Mouse (Mus musculus) stomach, postnatal 0 days (tissue): ENCODE results near the gene Smyd2. TPM values are rescaled to one million over a fixed set of nuclear protein-coding genes. Genes with fewer than 3 reads are reported as not detected.

Source experiments
- ATAC-seq: fragments of 200-750 bp; cut with Nextera tagmentation; 2 replicates; pipeline ENCODE4 v1.8.0; 2017; ENCODE audit not compliant: low FRiP score, low TSS enrichment
- DNase-seq: peaks from one replicate; pipeline ENCODE4 v3.0.0-alpha.2; 2016; ENCODE audit warnings: low spot score
- H3K27ac ChIP-seq: fragments of 300-500 bp; sonication (generic); replicated peaks from 2 replicates; pipeline ENCODE4 v1.5.1; 2014; ENCODE audit warnings: mild to moderate bottlenecking, control low read depth
- H3K27me3 ChIP-seq: fragments of 300-500 bp; sonication (generic); 2 replicates; pipeline ENCODE4 v1.6.1; 2014; ENCODE audit warnings: low read length; ENCODE audit not compliant: control insufficient read depth, insufficient read depth
- H3K36me3 ChIP-seq: fragments of 300-500 bp; sonication (generic); 2 replicates; pipeline ENCODE4 v1.6.1; 2014; ENCODE audit warnings: low read length, mixed read lengths; ENCODE audit not compliant: control insufficient read depth, insufficient read depth
- H3K4me1 ChIP-seq: fragments of 300-500 bp; sonication (generic); replicated peaks from 2 replicates; pipeline ENCODE4 v1.6.1; 2014; ENCODE audit warnings: antibody characterized with exemption; ENCODE audit not compliant: control insufficient read depth, insufficient read depth
- H3K4me2 ChIP-seq: fragments of 300-500 bp; sonication (generic); replicated peaks from 2 replicates; pipeline ENCODE4 v1.6.1; 2014; ENCODE audit warnings: low read depth, mild to moderate bottlenecking, control low read depth, moderate library complexity
- H3K4me3 ChIP-seq: fragments of 300-500 bp; sonication (generic); 2 replicates; pipeline ENCODE4 v1.5.1; 2014; ENCODE audit warnings: low read depth, low read length, control low read depth
- H3K9ac ChIP-seq: fragments of 300-500 bp; sonication (generic); 2 replicates; pipeline ENCODE4 v1.6.1; 2014; ENCODE audit warnings: mild to moderate bottlenecking, low read length, control low read depth, mixed read lengths
- H3K9me3 ChIP-seq: fragments of 300-500 bp; sonication (generic); 2 replicates; pipeline ENCODE4 v1.6.1; 2016; ENCODE audit warnings: low read length; ENCODE audit not compliant: control insufficient read depth
- CTCF ChIP-seq: IDR thresholded peaks from 2 replicates; pipeline ENCODE4 v1.5.1; 2016; ENCODE audit warnings: antibody characterized with exemption, low read depth, mild to moderate bottlenecking, moderate library complexity
- EP300 ChIP-seq: optimal IDR thresholded peaks from 2 replicates; pipeline ENCODE3; 2016; ENCODE audit warnings: antibody characterized with exemption
- WGBS: fragments of 180-500 bp; shearing (Covaris S2); extraction: QIAGEN DNeasy Blood & Tissue Kit; methylation state at CpG from one replicate; pipeline ENCODE4 v1.1.7; 2014; 5-methylcytosine and 5-hydroxymethylcytosine counted together
- polyA plus RNA-seq: library from polyadenylated mRNA; unstranded; fragments of >200 nt; fragmentation: Nextera tagmentation; extraction: Ambion mirVana; gene quantifications from 2 replicates; pipeline ENCODE4 v1.2.1, GENCODE M21; 2015

Gene Smyd2
- polyA plus RNA-seq, result 59.0 and 61.7 TPM in 2 replicates

DNA sequence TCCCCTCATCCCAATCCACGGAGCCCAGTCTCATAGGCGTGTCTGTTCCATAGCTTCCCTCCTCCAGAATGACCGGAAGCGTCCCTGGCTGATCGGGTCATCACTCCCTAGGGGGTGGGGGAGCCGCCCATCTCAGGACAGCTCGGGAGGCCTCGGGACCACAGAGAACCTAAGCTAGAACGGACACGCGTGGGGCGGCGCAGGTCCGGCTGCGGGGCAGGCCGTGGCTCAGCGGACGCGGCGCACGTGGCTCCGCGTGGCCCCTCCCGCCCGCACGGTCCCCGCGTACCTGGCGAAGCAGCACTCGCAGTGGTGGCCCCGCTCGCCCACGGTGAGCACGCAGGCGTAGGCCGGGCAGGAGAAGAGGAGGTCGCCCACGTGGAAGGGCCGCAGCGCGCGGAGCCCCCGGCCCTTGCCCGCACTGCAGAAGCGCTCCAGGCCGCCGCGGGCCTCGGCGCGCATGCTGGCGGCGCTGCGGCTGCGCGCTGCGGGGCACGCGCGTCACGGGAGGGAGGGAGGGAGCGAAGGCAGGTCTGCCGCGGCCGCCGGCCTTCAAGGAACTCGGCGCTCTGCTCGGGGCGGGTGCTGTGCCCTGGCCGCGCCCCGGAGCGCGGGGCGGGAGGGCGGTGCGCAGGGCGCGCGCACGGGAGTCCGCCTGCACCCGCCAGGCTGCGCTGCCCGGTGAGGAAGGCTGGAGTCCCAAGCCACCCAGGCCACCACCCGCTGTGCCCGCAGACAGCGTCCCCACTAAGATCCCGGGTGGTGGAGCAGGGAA lies at the start of gene Smyd2:
Gene Smyd2 (minus strand): TSS at position 546 of the 775 bp plus-strand sequence.
- no peak for TF ChIP-seq EP300
- peak; percentile 39; the same call in 1 of the 2 replicates for TF ChIP-seq CTCF
- no peaks in the 10 kb centered on the region for H3K9me3 ChIP-seq
- peak within 1 kb of the TSS; percentile 76 for H3K9ac ChIP-seq
- DNase-seq, result peak; percentile 91
- no peaks in the 10 kb centered on the region; the same call in 1 of the 2 replicates for H3K4me1 ChIP-seq
- no peaks in the 10 kb centered on the region for H3K36me3 ChIP-seq
- peak within 1 kb of the TSS; percentile 81 for H3K4me3 ChIP-seq
- ATAC-seq, result peak; percentile 97
- peak within 1 kb of the TSS; percentile 95 for H3K4me2 ChIP-seq
- peak within 1 kb of the TSS; percentile 78 for H3K27ac ChIP-seq
- no peaks in the 10 kb centered on the region for H3K27me3 ChIP-seq
- under 1% methylated on average over 62 of the region's 90 CpGs for WGBS

GRCm38 (mm10) chr1:189970381-189970780 lies 48.2 kb upstream of the Smyd2 start:
- WGBS, result 86% methylated on average over 8 of the region's 8 CpGs
- ATAC-seq (no peak), DNase-seq (no peak)
- H3K4me1 ChIP-seq, result 0 out of 2 replicates have a peak, but pooled peaks cover 2% of the 10 kb centered on the region
- TF ChIP-seq CTCF (no peak), EP300 (no peak)
- no peaks in the 10 kb centered on the region for H3K9me3 ChIP-seq
- no peak overlapping the region for H3K27ac ChIP-seq
- H3K27me3 ChIP-seq, result no peaks in the 10 kb centered on the region
- no peak overlapping the region for H3K9ac ChIP-seq
- H3K36me3 ChIP-seq, result no peaks in the 10 kb centered on the region
- H3K4me3 ChIP-seq, result no peak overlapping the region
- H3K4me2 ChIP-seq, result no peak overlapping the region

DNA sequence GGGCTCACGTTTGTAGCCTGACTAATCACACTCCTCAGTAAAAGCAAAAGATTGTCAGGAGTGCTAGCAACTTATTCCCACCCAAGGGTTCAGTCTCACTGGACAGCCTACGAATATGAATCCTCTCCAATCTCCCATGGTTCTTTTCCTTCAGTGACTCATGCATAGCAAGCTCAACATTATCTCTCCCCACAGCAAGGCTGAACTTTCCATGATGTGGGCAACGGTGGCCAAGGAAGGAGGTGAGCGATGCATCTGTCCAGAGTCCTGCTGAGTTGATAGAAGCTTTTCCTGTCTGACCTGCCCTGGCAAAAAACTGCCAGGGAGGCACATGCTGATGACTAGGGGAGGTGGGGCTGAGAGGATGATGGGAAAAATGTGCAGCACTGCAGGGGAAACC lies 45.9 kb upstream of the Smyd2 start:
- no peak overlapping the region for H3K27ac ChIP-seq
- ATAC-seq (no peak), DNase-seq (no peak)
- no peaks in the 10 kb centered on the region for H3K36me3 ChIP-seq
- no peak overlapping the region for H3K4me3 ChIP-seq
- H3K9me3 ChIP-seq, result no peaks in the 10 kb centered on the region
- H3K4me2 ChIP-seq, result no peak overlapping the region
- no peak for TF ChIP-seq EP300
- no peak for TF ChIP-seq CTCF
- H3K27me3 ChIP-seq, result no peaks in the 10 kb centered on the region
- H3K4me1 ChIP-seq, result 0 out of 2 replicates have a peak, but pooled peaks cover 2% of the 10 kb centered on the region
- WGBS, result 60% methylated on average over 4 of the region's 4 CpGs
- H3K9ac ChIP-seq, result no peak overlapping the region

DNA sequence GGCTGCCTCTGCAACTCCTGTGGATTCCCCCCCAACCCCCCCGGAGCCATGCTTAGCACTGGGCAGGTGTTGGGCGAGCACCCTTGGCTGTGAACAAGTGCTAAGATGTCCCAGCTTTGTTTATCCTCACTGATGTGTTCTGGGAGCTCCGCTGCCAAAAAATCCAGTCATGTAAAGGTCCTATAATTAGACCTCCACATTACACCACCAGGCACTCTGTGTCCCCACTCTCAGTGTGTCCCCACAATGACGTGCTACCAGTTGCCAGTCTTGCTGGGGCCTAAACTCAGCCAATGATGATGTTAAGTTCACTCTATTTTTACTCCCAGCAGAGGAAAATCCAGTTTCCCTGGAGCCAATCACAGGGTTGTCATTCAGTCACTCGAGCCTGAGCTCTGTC lies 38.3 kb upstream of the Smyd2 start:
- DNase-seq (no peak), ATAC-seq (no peak)
- H3K27me3 ChIP-seq, result no peaks in the 10 kb centered on the region
- H3K9ac ChIP-seq, result no peak overlapping the region
- no peak overlapping the region for H3K4me3 ChIP-seq
- no peaks in the 10 kb centered on the region for H3K9me3 ChIP-seq
- 45% methylated on average over 5 of the region's 5 CpGs for WGBS
- H3K4me1 ChIP-seq, result no peaks in the 10 kb centered on the region
- no peaks in the 10 kb centered on the region for H3K36me3 ChIP-seq
- H3K4me2 ChIP-seq, result no peak overlapping the region
- no peak overlapping the region for H3K27ac ChIP-seq
- TF ChIP-seq CTCF, result no peak
- no peak for TF ChIP-seq EP300

DNA sequence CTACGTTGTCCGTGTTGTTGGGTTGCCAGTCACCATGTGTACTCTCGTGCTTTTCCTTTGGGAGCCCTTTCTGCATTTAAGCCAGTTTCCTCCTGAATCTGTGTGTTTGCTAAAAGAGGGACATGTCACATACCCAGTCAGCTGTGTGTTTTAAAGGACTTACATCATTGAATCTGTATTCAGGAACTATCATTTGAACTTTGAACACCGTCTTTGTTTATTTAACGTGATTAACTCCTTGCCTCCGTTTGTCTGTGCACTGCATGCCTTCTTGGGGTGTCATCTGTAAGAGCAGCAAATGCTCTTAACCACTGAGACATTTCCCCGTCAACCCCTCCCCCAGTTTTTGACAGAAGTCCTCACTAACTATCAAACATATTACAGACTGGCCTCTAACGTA lies 37.6 kb upstream of the Smyd2 start:
- no peak overlapping the region for H3K27ac ChIP-seq
- H3K36me3 ChIP-seq, result no peaks in the 10 kb centered on the region
- no peak overlapping the region for H3K9ac ChIP-seq
- peak; percentile 65 for ATAC-seq
- H3K4me1 ChIP-seq, result no peaks in the 10 kb centered on the region
- DNase-seq, result no peak
- TF ChIP-seq EP300, result no peak
- no peak for TF ChIP-seq CTCF
- no peaks in the 10 kb centered on the region for H3K27me3 ChIP-seq
- WGBS, result 38% methylated on average over 8 of the region's 8 CpGs
- no peaks in the 10 kb centered on the region for H3K9me3 ChIP-seq
- no peak overlapping the region for H3K4me3 ChIP-seq
- no peak overlapping the region for H3K4me2 ChIP-seq

- Histone ChIP-seq H3K9me3 (no peaks in the 10 kb centered on the region), H3K4me2 (no peak overlapping the region), H3K9ac (no peak overlapping the region), H3K36me3 (no peaks in the 10 kb centered on the region), H3K4me3 (no peak overlapping the region), H3K27ac (no peak overlapping the region), H3K4me1 (no peaks in the 10 kb centered on the region), H3K27me3 (no peaks in the 10 kb centered on the region)
- DNase-seq (no peak), ATAC-seq (no peak)
- WGBS, result 77% methylated on average over 6 of the region's 6 CpGs
- TF ChIP-seq CTCF, result no peak
- no peak for TF ChIP-seq EP300
Observed at GRCm38 (mm10) chr1:189951861-189952260, 29.7 kb upstream of the Smyd2 start.
